Mouse (Mus musculus): ENCODE data around the gene Acot7.

The Acot7 gene

DNA sequence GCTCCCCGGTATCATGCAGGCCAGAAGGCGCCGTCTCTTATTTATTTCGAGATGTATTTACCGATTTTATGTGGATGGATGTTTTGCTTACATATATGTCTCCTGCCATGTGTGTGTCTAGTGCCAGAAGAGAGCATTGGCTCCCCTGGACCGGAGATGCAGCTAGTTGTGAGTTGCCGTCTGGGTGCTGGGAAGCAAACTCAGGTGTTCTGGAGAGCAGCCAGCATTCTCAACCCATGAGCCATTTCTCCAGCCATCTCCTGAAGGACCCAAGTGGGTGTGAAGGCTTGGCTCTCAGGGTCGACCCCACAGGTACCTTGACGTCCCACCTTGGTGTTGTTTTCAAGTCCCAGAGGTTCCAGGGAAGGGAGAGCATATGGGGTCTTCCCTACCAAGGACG lies 4.3 kb downstream of the Acot7 start:
- no peak for DNase-seq

GRCm38 (mm10) chr4:152184353-152185035 lies 6.6 kb downstream of the Acot7 start:
- no peak for DNase-seq

DNA sequence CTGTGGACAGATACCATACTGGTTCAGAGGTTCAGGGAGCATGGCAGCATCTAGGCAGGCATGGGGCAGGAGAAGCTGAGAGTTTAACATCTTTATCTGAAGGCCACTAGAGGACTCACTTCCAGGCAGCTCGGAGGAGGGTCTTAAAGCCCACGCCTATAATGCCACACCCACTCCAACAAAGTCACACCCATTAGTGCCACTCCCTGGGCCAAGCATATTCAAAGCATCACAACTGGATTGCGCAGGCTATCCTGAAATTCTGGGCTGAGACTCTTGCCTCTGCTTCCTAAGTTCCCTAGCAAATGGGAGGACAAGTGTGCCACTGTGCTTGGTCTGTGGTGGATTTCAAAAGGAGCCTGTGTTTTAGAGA lies 7.2 kb downstream of the Acot7 start:
- peak; percentile 37 for DNase-seq

GRCm38 (mm10) chr4:152185510-152186204 lies 7.7 kb downstream of the Acot7 start:
- DNase-seq: no peak

GRCm38 (mm10) chr4:152186205-152187082 lies 8.5 kb downstream of the Acot7 start:
- DNase-seq: no peak

GRCm38 (mm10) chr4:152187142-152187541 lies 9.2 kb downstream of the Acot7 start:
- no peak for DNase-seq

DNA sequence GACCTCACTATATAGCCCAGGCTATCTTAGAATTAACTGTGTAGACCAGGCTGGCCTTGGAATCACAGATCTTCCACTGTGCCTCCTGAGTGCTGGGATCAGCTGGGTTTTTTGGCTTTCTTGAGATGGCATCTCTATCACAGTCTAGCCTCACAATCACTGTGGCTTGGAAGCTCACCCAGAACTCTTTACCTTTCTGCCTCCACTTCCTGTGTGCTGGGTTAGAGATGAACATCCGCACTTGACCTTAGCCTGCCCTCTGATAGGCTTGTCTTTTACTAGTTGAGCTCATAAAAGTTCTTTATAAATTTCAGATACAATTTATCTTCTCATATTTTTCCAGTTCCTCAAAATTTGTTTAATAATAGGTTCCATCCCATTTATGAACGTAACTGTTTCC lies 10.7 kb downstream of the Acot7 start:
- DNase-seq: no peak

GRCm38 (mm10) chr4:152189071-152189470 lies 11.1 kb downstream of the Acot7 start:
- no peak for DNase-seq

- DNase-seq: no peak
These were observed 11.8 kb downstream of the Acot7 start for GRCm38 (mm10) chr4:152189691-152190090.

DNA sequence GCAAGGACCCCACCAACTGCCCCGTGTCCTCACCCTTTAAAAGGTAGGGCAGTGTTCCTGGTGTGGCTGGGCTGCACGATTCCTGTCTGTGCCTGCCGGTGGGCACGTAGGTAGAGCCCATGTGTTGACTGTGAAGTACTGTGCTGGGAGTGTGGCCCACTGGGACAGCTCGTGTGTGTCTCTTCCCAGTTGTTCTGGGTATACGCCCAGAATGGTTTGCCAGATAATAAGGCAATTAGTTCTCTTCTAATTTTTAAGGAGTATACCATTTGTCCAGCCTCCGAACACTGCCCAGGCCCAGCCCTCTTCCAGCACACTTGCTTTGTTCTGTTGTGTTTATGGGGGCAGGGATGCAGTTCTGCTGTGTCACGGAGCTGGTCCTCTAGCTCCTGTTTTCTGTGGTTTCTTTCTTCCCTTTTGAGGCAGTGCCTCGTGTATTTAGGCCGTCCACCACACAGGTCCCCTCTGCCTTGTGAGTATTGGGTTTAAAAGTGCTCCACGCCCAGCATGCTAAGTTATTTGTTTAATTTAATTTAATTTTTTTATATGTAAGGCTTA lies 12.2 kb downstream of the Acot7 start:
- DNase-seq: no peak

GRCm38 (mm10) chr4:152190701-152191100 lies 12.8 kb downstream of the Acot7 start:
- DNase-seq: no peak

GRCm38 (mm10) chr4:152192569-152192968 lies 14.6 kb downstream of the Acot7 start:
- DNase-seq: no peak

DNA sequence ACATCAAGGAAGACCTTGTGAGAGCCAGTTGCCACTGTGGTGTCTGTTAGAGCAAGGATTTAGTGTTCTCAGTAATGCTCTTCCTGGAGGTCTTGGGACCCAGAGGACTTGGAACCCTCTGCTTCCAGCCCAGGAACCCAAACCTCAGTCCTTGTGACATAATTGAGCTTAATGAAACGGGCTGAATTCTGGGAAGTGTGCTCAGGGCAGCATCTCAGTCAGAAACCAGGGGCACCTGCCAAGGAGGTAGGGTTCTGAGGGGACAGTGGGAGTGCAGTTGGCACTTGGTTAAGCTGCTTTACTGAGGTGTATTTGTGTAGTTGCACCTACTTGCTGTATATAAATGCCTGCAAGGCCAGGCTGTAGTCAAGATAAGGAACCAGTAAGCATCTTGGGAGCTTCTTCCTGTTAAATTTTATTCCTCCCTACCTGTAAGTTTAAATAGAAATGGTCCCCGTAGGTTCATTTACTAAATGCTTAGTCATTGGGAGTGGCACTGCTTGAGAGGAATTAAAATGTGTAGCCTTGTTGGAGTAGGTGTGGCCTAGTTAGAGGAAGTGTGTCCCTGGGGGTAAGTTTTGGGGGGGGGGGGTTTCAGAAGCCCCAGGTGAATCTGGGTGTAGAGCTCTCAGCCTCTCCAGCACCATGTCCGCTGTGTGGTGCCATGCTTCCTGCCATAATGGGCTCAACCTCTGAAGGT lies 16.7 kb downstream of the Acot7 start:
- DNase-seq: no peak

GRCm38 (mm10) chr4:152196276-152196675 lies 18.3 kb downstream of the Acot7 start:
- DNase-seq: no peak

GRCm38 (mm10) chr4:152197545-152197944 lies 19.6 kb downstream of the Acot7 start:
- DNase-seq: no peak

DNA sequence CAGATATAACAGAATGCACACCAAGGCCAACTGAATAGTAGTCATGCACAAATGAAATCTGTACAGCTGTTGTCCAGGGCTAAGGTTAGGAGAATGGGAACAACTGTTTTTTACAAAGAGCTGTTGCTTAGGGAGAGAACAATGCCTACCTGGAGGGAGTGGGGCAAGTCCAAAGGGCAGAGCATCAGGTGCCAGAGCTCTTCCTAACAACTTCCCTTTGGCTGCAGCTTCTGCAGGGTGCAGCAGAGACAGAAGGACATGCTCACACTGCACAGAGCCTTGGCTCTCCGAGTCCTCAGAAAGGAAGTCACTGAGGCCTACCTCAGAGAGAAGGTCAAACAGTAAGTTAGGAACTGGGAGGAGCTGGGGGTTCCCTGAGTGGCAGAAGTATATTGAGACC lies 21.7 kb downstream of the Acot7 start:
- DNase-seq: no peak

GRCm38 (mm10) chr4:152201492-152201891 lies 23.6 kb downstream of the Acot7 start:
- DNase-seq: no peak

DNA sequence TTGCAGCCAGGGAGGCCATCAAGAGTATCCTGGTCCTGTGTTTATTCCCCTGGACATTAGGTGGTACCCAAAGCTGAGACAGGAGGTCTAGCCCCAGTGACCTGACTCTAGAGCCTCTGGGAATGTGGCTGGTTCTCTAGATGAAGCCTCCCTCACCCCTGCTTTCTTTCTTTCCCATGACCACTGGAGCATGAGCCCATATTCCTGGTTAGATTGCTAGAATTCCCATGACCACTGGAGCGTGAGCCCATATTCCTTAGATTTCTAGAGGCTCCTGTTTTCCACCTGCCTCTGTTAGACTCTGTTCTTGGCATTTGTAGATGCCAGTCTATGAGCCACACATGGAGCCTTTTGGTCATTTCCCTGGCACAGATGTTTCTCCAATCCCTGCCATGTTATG lies 24.5 kb downstream of the Acot7 start:
- DNase-seq: no peak

DNA sequence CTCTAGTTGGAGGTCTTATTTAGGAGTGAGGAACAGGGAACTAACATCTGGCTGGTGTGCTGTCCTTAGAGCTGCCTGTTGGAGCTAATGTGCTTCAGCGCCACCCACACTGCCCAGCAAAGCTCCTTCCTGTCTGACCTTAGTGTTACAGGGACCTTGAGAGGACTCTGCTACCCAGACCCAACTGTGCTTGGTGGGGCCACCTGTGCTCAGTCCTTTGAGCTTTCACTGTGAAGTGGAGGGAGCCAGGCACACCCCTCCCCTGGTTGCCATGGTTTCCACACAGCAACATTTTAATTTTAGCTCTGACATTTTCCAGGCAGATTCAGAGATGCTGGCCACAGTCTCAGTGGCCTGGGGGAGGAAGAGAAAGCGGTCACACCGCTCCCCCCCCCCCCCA lies 25.0 kb downstream of the Acot7 start:
- no peak for DNase-seq

DNA sequence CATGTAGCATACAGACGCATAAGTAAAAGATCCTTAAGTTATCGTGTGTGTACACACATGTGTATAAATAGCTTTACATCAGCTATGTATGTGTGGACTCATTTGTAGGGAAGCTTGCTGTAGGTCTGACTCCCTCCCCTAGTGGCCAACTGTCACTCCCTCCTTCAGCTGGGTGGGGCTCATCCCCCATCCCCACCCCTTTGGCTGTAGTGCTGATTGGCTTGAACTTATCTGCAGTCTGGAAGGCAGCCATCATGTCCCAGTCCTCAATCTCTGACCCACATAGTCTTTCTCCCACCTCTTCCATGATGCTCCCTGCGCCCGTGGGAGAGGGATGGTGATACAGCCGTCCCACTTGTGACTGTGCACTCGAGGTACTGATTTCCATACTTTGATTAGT lies 26.7 kb downstream of the Acot7 start:
- DNase-seq: no peak

- no peak for DNase-seq
These were observed 28.3 kb downstream of the Acot7 start for GRCm38 (mm10) chr4:152206199-152206598.

- peak; percentile 40 for DNase-seq
These were observed 31.7 kb downstream of the Acot7 start for GRCm38 (mm10) chr4:152209623-152210022.

DNA sequence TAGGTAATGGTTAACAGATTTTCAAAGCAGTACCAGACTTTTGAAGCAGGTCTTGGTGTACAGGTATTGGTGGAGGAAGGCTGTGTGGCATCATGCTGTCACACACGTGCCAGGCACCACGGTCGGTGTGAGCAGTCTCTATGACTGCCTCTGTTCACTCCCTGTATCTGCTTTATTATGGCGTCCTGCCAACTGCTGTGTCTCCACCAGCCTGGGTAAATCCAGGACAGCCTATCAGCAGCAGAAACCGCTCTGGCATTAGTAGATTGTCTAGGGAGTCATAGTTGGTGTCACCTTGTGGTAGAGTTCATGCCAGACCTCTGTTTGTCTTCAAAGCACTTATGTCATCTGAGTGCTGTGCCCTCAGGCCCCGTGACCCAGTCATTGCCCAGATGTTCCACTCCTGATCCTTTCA lies 34.2 kb downstream of the Acot7 start:
- no peak for DNase-seq
